Mouse (Mus musculus) embryonic facial prominence, embryonic 13.5 days (tissue): ENCODE data around the gene Cd40. TPM values are rescaled to one million over a fixed set of nuclear protein-coding genes. Genes with fewer than 3 reads are reported as not detected.

Source experiments
- ATAC-seq: fragments of 200-750 bp; cut with Nextera tagmentation; 2 replicates; pipeline ENCODE4 v1.8.0; 2017; ENCODE audit warnings: low read depth; ENCODE audit not compliant: insufficient number of reproducible peaks, insufficient read depth, low FRiP score, low TSS enrichment
- H3K27ac ChIP-seq: fragments of 300-500 bp; sonication (generic); 2 replicates; pipeline ENCODE4 v1.5.1; 2015; ENCODE audit warnings: moderate library complexity, mild to moderate bottlenecking, inconsistent platforms
- H3K27me3 ChIP-seq: fragments of 300-500 bp; sonication (generic); 2 replicates; pipeline ENCODE4 v1.6.1; 2015; ENCODE audit warnings: mild to moderate bottlenecking, inconsistent platforms
- H3K36me3 ChIP-seq: fragments of 300-500 bp; sonication (generic); 2 replicates; pipeline ENCODE4 v1.6.1; 2015; ENCODE audit warnings: mild to moderate bottlenecking, inconsistent platforms
- H3K4me1 ChIP-seq: fragments of 300-500 bp; sonication (generic); 2 replicates; pipeline ENCODE4 v1.6.1; 2015; ENCODE audit warnings: inconsistent platforms
- H3K4me2 ChIP-seq: fragments of 300-500 bp; sonication (generic); 2 replicates; pipeline ENCODE4 v1.6.1; 2015; ENCODE audit warnings: moderate library complexity, mild to moderate bottlenecking, inconsistent platforms
- H3K4me3 ChIP-seq: fragments of 300-500 bp; sonication (generic); 2 replicates; pipeline ENCODE4 v1.5.1; 2015; ENCODE audit warnings: mild to moderate bottlenecking, inconsistent platforms
- H3K9ac ChIP-seq: fragments of 300-500 bp; sonication (generic); 2 replicates; pipeline ENCODE4 v1.6.1; 2015; ENCODE audit warnings: mild to moderate bottlenecking, inconsistent platforms
- H3K9me3 ChIP-seq: fragments of 300-500 bp; sonication (generic); 2 replicates; pipeline ENCODE4 v1.6.1; 2016; ENCODE audit warnings: inconsistent platforms
- WGBS: fragments of 180-500 bp; shearing (Covaris S2); methylation state at CpG from one replicate; pipeline ENCODE4 v1.1.7; 2015; ENCODE audit warnings: mixed read lengths; 5-methylcytosine and 5-hydroxymethylcytosine counted together
- polyA plus RNA-seq: library from polyadenylated mRNA; unstranded; fragments of >200 nt; fragmentation: Nextera tagmentation; extraction: Ambion mirVana; gene quantifications from 2 replicates; pipeline ENCODE4 v1.2.1, GENCODE M21; 2015

The Cd40 gene
- polyA plus RNA-seq, 1 experiment from 2014 or later: 4.9 TPM

- H3K4me2 ChIP-seq: no peak overlapping the region
- ATAC-seq: no peak
- no peak overlapping the region for H3K4me3 ChIP-seq
- no peaks in the 10 kb centered on the region for H3K36me3 ChIP-seq
- H3K9me3 ChIP-seq: no peaks in the 10 kb centered on the region
- 73% methylated on average over 16 of the region's 16 CpGs for WGBS
- peaks cover 87% of the 10 kb centered on the region for H3K27me3 ChIP-seq
- no peak overlapping the region for H3K27ac ChIP-seq
- no peak overlapping the region for H3K9ac ChIP-seq
- H3K4me1 ChIP-seq: peaks cover 8% of the 10 kb centered on the region
These were observed 50.2 kb downstream of the Cd40 start for GRCm38 (mm10) chr2:165105513-165106079.

- Histone ChIP-seq H3K27ac (no peak overlapping the region), H3K36me3 (no peaks in the 10 kb centered on the region), H3K9me3 (no peaks in the 10 kb centered on the region), H3K4me2 (no peak overlapping the region), H3K4me3 (no peak overlapping the region), H3K27me3 (peaks cover 87% of the 10 kb centered on the region), H3K9ac (no peak overlapping the region), H3K4me1 (peaks cover 5% of the 10 kb centered on the region; the same call in 1 of the 2 replicates)
- WGBS: 22% methylated on average over 18 of the region's 18 CpGs
- no peak for ATAC-seq
These were observed 51.2 kb downstream of the Cd40 start for GRCm38 (mm10) chr2:165106585-165106984.

DNA sequence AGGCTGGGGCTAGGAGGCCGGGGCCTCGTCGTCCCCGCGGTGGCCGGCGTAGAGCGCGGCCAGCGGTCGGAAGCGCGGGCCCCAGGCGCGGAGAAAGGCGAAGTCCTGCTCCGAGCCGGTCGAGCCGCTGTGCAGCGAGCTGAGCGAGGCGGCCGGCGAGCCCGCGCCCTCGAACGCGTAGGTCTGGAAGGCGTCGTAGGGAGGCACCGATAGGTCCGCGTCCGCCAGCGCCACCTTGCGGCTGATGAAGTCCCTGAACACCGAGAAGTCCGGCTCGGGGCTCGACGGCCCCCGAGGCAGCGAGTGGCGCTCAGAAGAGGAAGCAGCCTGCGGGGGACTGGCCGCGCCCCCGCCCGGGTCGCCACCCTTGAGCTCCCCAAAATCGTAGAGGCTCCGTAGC is 56.7 kb downstream of the Cd40 start:
- Histone ChIP-seq H3K27me3 (peaks cover 96% of the 10 kb centered on the region), H3K4me3 (peak overlapping the region; percentile 24; the same call in 1 of the 2 replicates), H3K27ac (no peak overlapping the region), H3K4me2 (peak overlapping the region; percentile 44), H3K9me3 (no peaks in the 10 kb centered on the region), H3K9ac (no peak overlapping the region), H3K36me3 (no peaks in the 10 kb centered on the region), H3K4me1 (peaks cover 16% of the 10 kb centered on the region; the same call in 1 of the 2 replicates)
- under 1% methylated on average over 54 of the region's 54 CpGs for WGBS
- peak; percentile 56; the same call in 1 of the 2 replicates for ATAC-seq

GRCm38 (mm10) chr2:165113733-165114132 is 58.3 kb downstream of the Cd40 start:
- Histone ChIP-seq H3K27me3 (peaks cover 97% of the 10 kb centered on the region), H3K4me2 (no peak overlapping the region), H3K9me3 (no peaks in the 10 kb centered on the region), H3K4me3 (no peak overlapping the region), H3K36me3 (no peaks in the 10 kb centered on the region), H3K4me1 (peaks cover 16% of the 10 kb centered on the region; the same call in 1 of the 2 replicates), H3K27ac (no peak overlapping the region), H3K9ac (no peak overlapping the region)
- ATAC-seq: no peak
- whole genome bisulfite sequencing: 19% methylated on average over 11 of the region's 11 CpGs

DNA sequence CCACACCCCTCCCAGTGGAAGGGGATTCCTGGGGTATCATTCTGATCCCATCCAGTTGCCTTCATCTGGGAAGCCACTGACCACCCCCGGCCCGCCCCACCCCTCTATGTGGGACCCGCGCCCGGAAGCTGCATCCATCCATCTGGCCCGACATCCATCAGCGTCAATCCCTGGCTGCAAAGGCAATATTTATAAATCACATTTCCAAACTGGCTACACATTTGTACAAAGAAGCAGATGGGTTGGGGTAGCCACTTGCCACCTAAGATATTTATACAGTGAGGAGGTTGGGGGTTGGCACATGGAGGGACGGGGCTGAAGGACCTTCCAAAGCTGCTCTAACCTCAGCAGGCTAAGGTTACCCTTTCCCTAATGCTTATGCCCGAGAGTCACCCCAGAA is 65.3 kb downstream of the Cd40 start:
- Histone ChIP-seq H3K4me1 (peaks cover 18% of the 10 kb centered on the region), H3K4me2 (no peak overlapping the region), H3K9me3 (no peaks in the 10 kb centered on the region), H3K4me3 (no peak overlapping the region), H3K27me3 (peaks cover 56% of the 10 kb centered on the region), H3K27ac (no peak overlapping the region), H3K9ac (no peak overlapping the region), H3K36me3 (no peaks in the 10 kb centered on the region)
- no peak for ATAC-seq
- 83% methylated on average over 9 of the region's 9 CpGs for WGBS

DNA sequence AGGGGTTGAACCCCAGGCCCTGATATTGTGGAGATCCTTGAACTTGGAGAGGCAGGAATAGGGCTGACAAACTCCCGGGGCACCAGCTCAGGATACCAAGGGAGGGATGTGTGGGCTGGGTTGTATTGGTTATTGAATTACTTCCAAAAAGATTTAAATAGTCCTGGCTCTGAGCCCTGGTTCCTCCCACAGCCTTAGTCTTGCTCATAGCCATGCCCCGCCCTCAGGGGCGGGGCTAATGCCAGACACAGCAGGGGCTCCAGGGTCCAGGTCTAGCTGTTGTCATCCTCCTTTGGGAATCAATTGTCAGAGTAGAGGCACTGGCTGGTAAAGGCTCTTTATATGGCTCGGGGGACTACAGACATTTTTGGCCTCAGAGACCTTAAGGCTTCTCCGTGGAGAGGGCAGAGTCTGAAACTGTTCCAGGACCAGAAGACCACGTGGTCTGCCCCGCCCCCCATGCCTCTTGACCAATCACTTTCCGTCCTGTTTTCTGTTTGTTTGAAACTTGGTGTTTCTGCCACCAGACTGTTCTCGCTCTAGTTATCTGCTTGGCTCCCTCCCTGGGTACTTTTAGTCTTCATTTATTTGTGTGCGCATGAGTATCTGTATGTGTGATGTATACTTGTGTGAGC is 65.9 kb downstream of the Cd40 start:
- Histone ChIP-seq H3K4me2 (no peak overlapping the region), H3K9me3 (no peaks in the 10 kb centered on the region), H3K27ac (no peak overlapping the region), H3K36me3 (no peaks in the 10 kb centered on the region), H3K27me3 (peaks cover 56% of the 10 kb centered on the region), H3K4me1 (peaks cover 18% of the 10 kb centered on the region), H3K9ac (no peak overlapping the region), H3K4me3 (no peak overlapping the region)
- peak; percentile 33; the same call in 1 of the 2 replicates for ATAC-seq
- 32% methylated on average over 10 of the region's 10 CpGs for WGBS

Other genes with a start within 250 kb of the Cd40 start
- 17.7 and 20.3 TPM in 2 replicates for gene Zswim1, start 232.9 kb upstream of the Cd40 start, polyA plus RNA-seq
- not detected in 2 replicates for gene Spata25, start 227.1 kb upstream of the Cd40 start, polyA plus RNA-seq
- 129 and 139 TPM in 2 replicates for gene Ctsa, start 222.8 kb upstream of the Cd40 start, polyA plus RNA-seq
- gene Neurl2, start 222.2 kb upstream of the Cd40 start, polyA plus RNA-seq: 8.4 and 9.0 TPM in 2 replicates
- gene Pltp, start 197.9 kb upstream of the Cd40 start, polyA plus RNA-seq: 67.4 and 69.8 TPM in 2 replicates
- gene Pcif1, start 176.3 kb upstream of the Cd40 start, polyA plus RNA-seq: 78.4 and 78.8 TPM in 2 replicates
- 15.5 and 16.1 TPM in 2 replicates for gene Zfp335, start 143.9 kb upstream of the Cd40 start, polyA plus RNA-seq
- 16.6 and 23.8 TPM in 2 replicates for gene Mmp9, start 114.8 kb upstream of the Cd40 start, polyA plus RNA-seq
- 1.0 and 2.9 TPM in 2 replicates for gene Slc12a5, start 94.8 kb upstream of the Cd40 start, polyA plus RNA-seq
- 94.8 and 95.8 TPM in 2 replicates for gene Ncoa5, start 20.8 kb upstream of the Cd40 start, polyA plus RNA-seq
- not detected in 2 replicates for gene 1700025C18Rik, start 35.1 kb downstream of the Cd40 start, polyA plus RNA-seq
- gene Cdh22, start 179.2 kb downstream of the Cd40 start, polyA plus RNA-seq: 1.0 and 1.1 TPM in 2 replicates
- gene Slc35c2, start 232.2 kb downstream of the Cd40 start, polyA plus RNA-seq: 49.0 and 50.2 TPM in 2 replicates